Mouse (Mus musculus): ENCODE measurements around the gene Gm10945. TPM values are rescaled to one million over a fixed set of nuclear protein-coding genes. Genes with fewer than 3 reads are reported as not detected.

Gm10945 gene
- polyA plus RNA-seq, 1 experiment: not detected

- Histone ChIP-seq H3K27me3 (ENCODE audit: control insufficient read depth, insufficient read depth, low read length) (no peaks in the 10 kb centered on the region), H3K4me1 (ENCODE audit: control insufficient read depth, insufficient read depth, low read length) (no peaks in the 10 kb centered on the region), H3K4me3 (replicated peaks; ENCODE audit: insufficient read depth, low read depth, low read length) (no peak overlapping the region), H3K27ac (ENCODE audit: insufficient read depth, low read length) (no peak overlapping the region)
- 88% methylated on average over 4 of the region's 4 CpGs for WGBS
- DNase-seq: no peak
- TF ChIP-seq CTCF (IDR thresholded peaks at IDR 0.05; ENCODE audit: borderline replicate concordance, insufficient read depth, low read depth, low read length) (no peak), POLR2A (IDR thresholded peaks at IDR 0.05; ENCODE audit: borderline replicate concordance, insufficient read depth, low read length) (no peak)
Measured at GRCm38 (mm10) chr10:6717181-6717948, 44.2 kb downstream of the Gm10945 start.

DNA sequence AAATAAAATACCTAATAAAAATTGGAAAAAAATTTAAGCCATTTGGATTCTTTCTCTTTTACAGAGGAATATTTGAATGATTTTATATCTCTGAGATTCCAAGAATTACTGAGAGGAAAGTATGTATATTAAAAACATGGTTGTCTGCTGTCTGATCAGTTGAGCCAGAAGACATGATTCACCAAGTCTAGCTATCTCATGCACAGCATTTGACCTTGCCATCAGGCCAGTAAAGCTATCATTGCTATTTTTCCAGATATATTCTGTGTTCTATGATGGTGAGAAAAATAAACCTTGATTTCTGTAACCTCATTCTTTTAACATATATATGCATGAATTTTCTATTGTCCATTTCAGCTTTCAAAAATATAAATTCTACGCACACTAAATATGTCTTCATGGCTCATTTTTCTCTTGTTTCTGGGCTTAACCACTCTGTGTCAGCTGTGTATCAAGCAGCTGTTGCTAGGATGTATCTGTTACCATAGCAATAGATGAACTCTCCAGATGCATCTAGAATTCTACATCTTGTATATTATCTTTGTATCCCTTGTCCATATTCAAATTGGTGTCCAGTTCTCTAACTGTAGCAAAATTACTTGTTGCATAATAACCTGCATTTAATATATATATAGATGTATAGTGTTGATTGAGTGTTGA lies 56.2 kb downstream of the Gm10945 start:
- no peaks in the 10 kb centered on the region for H3K27me3 ChIP-seq (ENCODE audit: control insufficient read depth, insufficient read depth, low read length)
- 81% methylated on average over 1 of the region's 1 CpGs for WGBS
- DNase-seq: no peak
- no peaks in the 10 kb centered on the region for H3K4me1 ChIP-seq (ENCODE audit: control insufficient read depth, insufficient read depth, low read length)
- H3K4me3 ChIP-seq (replicated peaks; ENCODE audit: insufficient read depth, low read depth, low read length): no peak overlapping the region
- no peak overlapping the region for H3K27ac ChIP-seq (ENCODE audit: insufficient read depth, low read length)
- TF ChIP-seq CTCF (IDR thresholded peaks at IDR 0.05; ENCODE audit: borderline replicate concordance, insufficient read depth, low read depth, low read length): no peak

GRCm38 (mm10) chr10:6694218-6694850 lies 67.2 kb downstream of the Gm10945 start:
- peak; percentile 45 to 54 for DNase-seq
- 49% methylated on average over 13 of the region's 13 CpGs for WGBS
- no peak overlapping the region for H3K27ac ChIP-seq (ENCODE audit: insufficient read depth, low read length)
- H3K4me1 ChIP-seq (ENCODE audit: control insufficient read depth, insufficient read depth, low read length): no peaks in the 10 kb centered on the region
- TF ChIP-seq CTCF (IDR thresholded peaks at IDR 0.05; ENCODE audit: borderline replicate concordance, insufficient read depth, low read depth, low read length) (peak; percentile 86), POLR2A (IDR thresholded peaks at IDR 0.05; ENCODE audit: borderline replicate concordance, insufficient read depth, low read length) (no peak)
- peak overlapping the region; percentile 20 for H3K4me3 ChIP-seq (replicated peaks; ENCODE audit: insufficient read depth, low read depth, low read length)
- H3K27me3 ChIP-seq (ENCODE audit: control insufficient read depth, insufficient read depth, low read length): no peaks in the 10 kb centered on the region

Other genes starting within 250 kb of the Gm10945 start
- 1.5 and 2.1 TPM in 2 replicates for gene Oprm1, start 3.3 kb downstream of the Gm10945 start, polyA plus RNA-seq (2012; rRNA removed)